In the genomic region with DNA sequence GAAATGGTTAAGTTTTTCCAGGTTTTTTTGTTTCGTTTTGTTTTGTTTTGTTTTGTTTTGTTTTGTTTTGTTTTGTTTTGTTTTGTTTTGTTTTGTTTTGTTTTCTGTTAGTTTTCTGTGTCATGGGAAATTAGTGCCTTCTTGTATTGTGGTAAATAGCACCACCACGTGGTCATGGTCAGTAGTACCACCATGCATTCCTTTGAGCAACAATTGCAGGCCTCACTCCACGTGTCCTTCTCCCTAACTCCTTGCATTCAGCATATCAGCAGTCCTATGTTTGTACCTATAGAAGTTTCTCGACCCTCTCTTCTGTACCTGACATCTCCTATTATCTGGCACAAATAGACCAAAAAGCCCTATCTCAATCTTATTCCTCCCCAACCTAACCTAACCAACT, we compare ENCODE assay signal across 9 mouse cellular contexts. TPM values are rescaled to one million over a fixed set of nuclear protein-coding genes. Genes with fewer than 3 reads are reported as not detected.
A peak's percentile ranks its signal among the peaks of the same experiment; 100 is the strongest.
DNase-seq lines count a peak whose midpoint lies in the region; ATAC-seq and TF ChIP-seq lines count a peak whose summit lies in the region.
"Had no signal": no experiment of that assay in that cellular context is flagged by ENCODE, and none has a peak within 500 bp of the region (broad histone marks: within the 10 kb centered on the region; RNA-seq: fewer than 3 reads in every experiment).

No protein-coding gene starts in this region.

- H3K4me2 ChIP-seq in forebrain, postnatal 0 days (ENCODE audit: low read depth), result no peak overlapping the region
- H3K4me2 ChIP-seq: liver, embryonic 15.5 days had no signal

- 6% methylated on average over 4 of the region's 4 CpGs for WGBS in heart, adult 2 months
- 7% methylated on average over 4 of the region's 4 CpGs for WGBS in forebrain, postnatal 0 days
- WGBS in large intestine, adult 2 months, result 7% methylated on average over 4 of the region's 4 CpGs

- H3K27me3 ChIP-seq in heart, adult 2 months (ENCODE audit: control insufficient read depth, insufficient read depth, low read length), result no peaks in the 10 kb centered on the region
- H3K27me3 ChIP-seq in E14TG2a.4 (ENCODE audit: insufficient read depth, low read length), result peaks cover 5% of the 10 kb centered on the region; the same call in 1 of the 2 replicates
- no peaks in the 10 kb centered on the region for H3K27me3 ChIP-seq in forebrain, postnatal 0 days (ENCODE audit: insufficient read depth, low read length)
- no peaks in the 10 kb centered on the region for H3K27me3 ChIP-seq in splenic B cell, adult 2 months (ENCODE audit: control insufficient read depth, insufficient read depth, low read length, poor library complexity, severe bottlenecking)
- H3K27me3 ChIP-seq: liver, embryonic 15.5 days had no signal

- DNase-seq in heart, adult 2 months, result peak in 1 of 2 experiments; percentile 5
- DNase-seq in heart, postnatal 25 days (ENCODE audit: low spot score), result no peak
- DNase-seq in cerebellum, adult 11 months, result peak; percentile 10
- DNase-seq in forebrain, postnatal 0 days, result peak; percentile 57
- DNase-seq in large intestine, adult 2 months (ENCODE audit: low read depth, low spot score), result peak; percentile 10
- DNase-seq in lung, postnatal 25 days (ENCODE audit: low spot score), result peak; percentile 21
- DNase-seq in splenic B cell, adult 2 months (ENCODE audit: low read depth, low spot score), result peak; percentile 15

- 0 out of 2 replicates have a peak, but pooled peaks have one; percentile 32 for ATAC-seq in forebrain, postnatal 0 days

- no peak overlapping the region for H3K4me3 ChIP-seq in heart, adult 2 months
- no peak overlapping the region for H3K4me3 ChIP-seq in E14TG2a.4 (replicated peaks; ENCODE audit: low read length)
- no peak overlapping the region for H3K4me3 ChIP-seq in forebrain, postnatal 0 days (ENCODE audit: low read depth, low read length)
- H3K4me3 ChIP-seq: liver, embryonic 15.5 days had no signal

- H3K36me3 ChIP-seq in heart, adult 2 months (ENCODE audit: control insufficient read depth, insufficient read depth, low read length), result no peaks in the 10 kb centered on the region
- H3K36me3 ChIP-seq in E14TG2a.4 (ENCODE audit: insufficient read depth, low read length), result no peaks in the 10 kb centered on the region
- no peaks in the 10 kb centered on the region for H3K36me3 ChIP-seq in forebrain, postnatal 0 days (ENCODE audit: insufficient read depth)
- no peaks in the 10 kb centered on the region for H3K36me3 ChIP-seq in splenic B cell, adult 2 months (ENCODE audit: control insufficient read depth, insufficient read depth, low read length, poor library complexity, severe bottlenecking)
- H3K36me3 ChIP-seq: liver, embryonic 15.5 days had no signal

- intact Hi-C loops in heart, adult 2 months (cut with DNase I), result no loop called here
- intact Hi-C loops in heart, postnatal 25 days (cut with DNase I), result no loop called here

- no peak overlapping the region for H3K9ac ChIP-seq in heart, adult 2 months (ENCODE audit: low read depth, low read length)
- no peak overlapping the region for H3K9ac ChIP-seq in forebrain, postnatal 0 days
- H3K9ac ChIP-seq: liver, embryonic 15.5 days had no signal

- TF ChIP-seq CTCF in heart, adult 2 months (IDR thresholded peaks at IDR 0.05), result peak; percentile 75
- peak; percentile 63 for TF ChIP-seq CTCF in E14TG2a.4 (conservative IDR thresholded peaks at IDR 0.05; ENCODE audit: low read length)
- peak; percentile 75 for TF ChIP-seq CTCF in forebrain, postnatal 0 days (IDR thresholded peaks at IDR 0.05; ENCODE audit: low read depth)

- H3K79me2 ChIP-seq in heart, adult 2 months (replicated peaks; ENCODE audit: control insufficient read depth, insufficient read depth, low read length), result no peaks in the 10 kb centered on the region

- H3K27ac ChIP-seq in heart, adult 2 months, result no peak overlapping the region
- H3K27ac ChIP-seq in forebrain, postnatal 0 days (ENCODE audit: low read depth, low read length), result no peak overlapping the region
- H3K27ac ChIP-seq: liver, embryonic 15.5 days had no signal

- H3K9me3 ChIP-seq in E14TG2a.4 (ENCODE audit: low read length), result no peaks in the 10 kb centered on the region
- H3K9me3 ChIP-seq in forebrain, postnatal 0 days (ENCODE audit: low read length), result no peaks in the 10 kb centered on the region
- H3K9me3 ChIP-seq: liver, embryonic 15.5 days had no signal

- TF ChIP-seq EP300 in heart, adult 2 months (IDR thresholded peaks at IDR 0.05; ENCODE audit: insufficient read depth, low read depth, low read length), result no peak

- no peak for TF ChIP-seq POLR2A in heart, adult 2 months (IDR thresholded peaks at IDR 0.05; ENCODE audit: insufficient read depth, low read depth, low read length)

- no peaks in the 10 kb centered on the region for H3K4me1 ChIP-seq in heart, adult 2 months (ENCODE audit: control insufficient read depth, insufficient read depth, low read length)
- H3K4me1 ChIP-seq in E14TG2a.4 (replicated peaks; ENCODE audit: low read depth, low read length), result no peaks in the 10 kb centered on the region
- no peaks in the 10 kb centered on the region for H3K4me1 ChIP-seq in forebrain, postnatal 0 days (ENCODE audit: insufficient read depth)
- H3K4me1 ChIP-seq: liver, embryonic 15.5 days had no signal

RNA-seq across cellular contexts. Expression of gene Vmn2r7, which starts 2.3 kb away (rescaled TPM):
- not detected for total RNA-seq in heart, adult 2 months (2021)
- polyA plus RNA-seq in heart, adult 2 months (2012; rRNA removed), result not detected in 2 replicates
- total RNA-seq in heart, postnatal 25 days (2021), result not detected
- total RNA-seq in forebrain, postnatal 0 days (2014; rRNA removed), result not detected in 2 replicates
- polyA plus RNA-seq in forebrain, postnatal 0 days (2015; fragmentation: Nextera tagmentation; extraction: Ambion mirVana), result not detected in 2 replicates
- not detected in 2 replicates for polyA plus RNA-seq in large intestine, adult 2 months (2012; rRNA removed)
- polyA plus RNA-seq: liver, embryonic 15.5 days had no signal
